Mouse (Mus musculus): ENCODE measurements around the gene Zfp800.

Zfp800 gene

GRCm38 (mm10) chr6:28396051-28396852 lies 1.6 kb downstream of the Zfp800 start:
- no peak for DNase-seq

DNA sequence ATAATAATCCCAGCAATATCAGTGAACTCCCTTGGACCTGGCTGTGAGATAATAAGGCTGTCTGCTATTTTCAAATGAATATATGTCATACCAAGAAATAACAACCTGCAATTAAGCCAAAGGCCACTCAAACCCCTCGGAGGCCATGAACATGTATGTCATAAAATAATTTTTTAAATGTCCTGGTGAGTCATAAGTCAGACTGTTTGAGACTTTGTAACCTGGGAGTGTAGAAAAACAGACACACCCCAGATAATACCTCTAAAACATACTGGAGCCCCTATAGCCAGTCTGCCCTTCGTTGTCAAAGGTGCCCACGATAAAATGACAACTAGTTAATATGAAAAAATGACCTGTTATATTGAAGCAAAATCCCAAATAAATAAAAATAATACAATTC lies 8.8 kb downstream of the Zfp800 start:
- no peak for DNase-seq

DNA sequence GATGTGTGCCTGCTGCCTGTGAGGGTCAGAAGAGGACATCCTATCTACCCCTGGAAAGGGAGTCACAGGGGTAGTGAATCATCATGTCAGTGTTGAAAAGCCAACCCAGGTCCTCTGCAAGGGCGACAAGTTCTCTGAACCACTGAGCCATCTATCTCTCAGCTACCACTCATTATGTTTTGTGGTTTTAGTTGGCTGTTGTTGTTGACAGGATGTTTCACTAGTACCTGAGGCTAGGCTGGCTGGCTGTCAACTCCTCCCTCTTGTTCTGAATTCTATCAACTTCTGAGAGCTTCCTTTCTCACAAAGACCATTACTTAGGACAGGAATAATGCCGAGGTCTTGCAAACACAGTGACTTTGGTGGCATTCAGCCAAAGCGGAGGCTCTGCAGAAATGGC lies 12.6 kb downstream of the Zfp800 start:
- DNase-seq, result no peak

DNA sequence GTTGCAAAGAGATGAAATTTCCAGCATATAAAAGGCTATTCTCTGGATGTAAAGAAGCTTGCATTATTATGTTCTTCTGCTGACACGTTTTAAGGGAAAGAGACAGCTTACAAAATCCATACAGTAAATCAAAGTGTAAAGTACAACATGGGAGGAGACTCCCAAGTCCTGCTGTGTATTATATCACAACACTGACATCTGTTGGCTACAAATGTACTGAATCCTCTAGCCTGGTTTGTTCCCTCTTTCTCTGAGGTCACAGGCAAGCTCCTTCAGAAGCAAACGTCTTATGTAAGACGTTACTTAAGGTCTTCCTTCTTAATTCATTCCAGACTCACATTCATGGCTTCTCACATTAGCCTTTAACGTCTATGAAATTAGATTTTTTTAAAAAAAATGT lies 15.8 kb downstream of the Zfp800 start:
- no peak for DNase-seq

DNA sequence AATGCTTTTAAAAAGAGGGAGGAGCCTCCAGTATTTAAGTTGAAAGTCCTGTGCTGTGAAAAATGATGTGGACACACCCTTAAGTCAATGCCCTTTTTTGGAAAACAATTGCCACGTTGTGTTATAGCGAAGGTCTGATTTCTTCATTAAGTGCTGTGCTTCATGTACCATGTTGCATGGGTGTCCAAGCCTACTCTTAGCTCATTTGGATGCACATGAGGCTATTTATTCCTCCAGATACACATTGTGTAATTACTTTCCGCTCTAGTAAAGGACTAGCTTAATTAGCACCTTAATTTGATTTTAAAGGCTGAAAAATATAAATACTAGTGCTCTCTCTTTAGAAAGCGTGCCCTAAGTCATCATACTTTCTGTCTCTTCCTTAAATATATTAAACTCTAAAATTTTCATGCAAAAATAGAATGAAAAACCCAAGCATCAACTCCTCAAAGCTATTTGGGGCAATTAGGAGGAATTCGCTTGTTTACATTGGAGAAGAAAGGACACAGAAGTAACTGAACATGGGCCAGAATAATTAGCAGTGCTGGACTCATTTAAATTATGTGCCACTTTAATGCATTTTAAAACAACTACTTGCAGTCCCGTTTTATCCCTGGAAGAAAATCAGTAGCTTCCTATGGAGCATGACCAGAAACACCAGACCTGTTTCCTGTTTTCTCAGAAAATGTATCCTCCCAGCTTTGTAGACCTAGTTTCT lies 27.7 kb downstream of the Zfp800 start:
- DNase-seq, result no peak

GRCm38 (mm10) chr6:28367575-28367974 lies 30.2 kb downstream of the Zfp800 start:
- no peak for DNase-seq

- no peak for DNase-seq
Observed at GRCm38 (mm10) chr6:28351066-28351465, 46.7 kb downstream of the Zfp800 start.

GRCm38 (mm10) chr6:28345677-28346076 lies 52.1 kb downstream of the Zfp800 start:
- DNase-seq, result no peak

DNA sequence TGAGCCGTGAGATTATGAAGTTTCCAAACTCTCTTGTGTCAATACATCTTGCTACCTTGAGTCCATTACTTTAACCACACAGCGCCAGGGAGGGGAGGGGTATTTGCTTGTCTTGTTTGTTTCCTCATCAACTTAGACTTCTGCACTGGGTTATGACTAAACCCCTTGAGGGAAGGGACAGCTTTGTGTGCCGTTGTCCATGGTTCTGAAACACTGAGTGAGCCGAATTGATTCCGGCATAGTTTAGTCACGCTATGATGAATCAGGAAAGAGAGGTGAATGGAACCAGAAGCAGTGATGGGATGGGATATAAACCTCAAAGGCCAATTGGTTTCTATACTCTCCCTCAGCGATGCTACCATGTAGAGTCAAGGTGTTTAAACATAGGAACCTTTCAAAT lies 52.6 kb downstream of the Zfp800 start:
- DNase-seq, result no peak

GRCm38 (mm10) chr6:28342863-28343262 lies 54.9 kb downstream of the Zfp800 start:
- no peak for DNase-seq

GRCm38 (mm10) chr6:28341174-28341573 lies 56.6 kb downstream of the Zfp800 start:
- no peak for DNase-seq

DNA sequence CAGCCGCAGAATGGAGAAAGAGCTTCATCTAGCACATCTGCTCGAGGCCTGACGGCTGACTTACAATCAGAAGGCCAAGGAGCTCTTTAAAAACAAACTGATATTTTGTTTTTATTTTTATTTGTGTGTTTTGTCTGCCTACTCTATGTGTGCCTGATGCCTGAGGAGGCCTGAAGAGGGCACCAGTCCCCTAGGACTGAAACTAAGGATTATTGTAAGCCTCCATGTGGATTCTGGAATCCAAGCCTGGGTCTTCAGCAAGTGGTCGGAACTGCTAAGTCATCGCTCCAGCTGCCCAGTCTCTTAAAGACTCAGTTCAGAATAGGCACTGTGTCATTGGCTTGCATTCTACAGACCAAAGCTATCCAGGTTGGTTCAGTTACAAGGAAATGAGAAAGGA lies 58.4 kb downstream of the Zfp800 start:
- DNase-seq, result no peak

GRCm38 (mm10) chr6:28333696-28334095 lies 64.1 kb downstream of the Zfp800 start:
- DNase-seq, result no peak

GRCm38 (mm10) chr6:28332546-28332945 lies 65.3 kb downstream of the Zfp800 start:
- DNase-seq, result no peak

DNA sequence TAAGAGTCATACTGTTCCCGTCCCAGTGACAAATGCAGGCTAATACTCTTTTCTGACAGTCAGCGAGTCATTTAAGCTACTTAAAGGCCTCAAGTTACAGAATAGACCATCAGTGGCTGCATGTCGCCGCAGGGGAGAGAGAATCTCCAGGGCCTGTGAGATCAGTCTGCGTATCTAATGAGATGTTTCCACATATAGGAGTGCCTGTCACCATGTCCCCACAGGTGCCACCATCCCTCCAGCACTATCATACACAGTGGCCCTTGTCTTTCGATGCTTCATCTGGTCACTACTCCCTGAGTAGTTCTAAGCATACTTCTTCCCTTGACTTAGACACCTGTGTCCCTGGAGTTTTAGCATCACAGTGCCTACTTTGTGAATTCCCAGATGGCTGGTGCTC lies 68.0 kb downstream of the Zfp800 start:
- no peak for DNase-seq

GRCm38 (mm10) chr6:28329002-28329596 lies 68.7 kb downstream of the Zfp800 start:
- DNase-seq, result no peak

DNA sequence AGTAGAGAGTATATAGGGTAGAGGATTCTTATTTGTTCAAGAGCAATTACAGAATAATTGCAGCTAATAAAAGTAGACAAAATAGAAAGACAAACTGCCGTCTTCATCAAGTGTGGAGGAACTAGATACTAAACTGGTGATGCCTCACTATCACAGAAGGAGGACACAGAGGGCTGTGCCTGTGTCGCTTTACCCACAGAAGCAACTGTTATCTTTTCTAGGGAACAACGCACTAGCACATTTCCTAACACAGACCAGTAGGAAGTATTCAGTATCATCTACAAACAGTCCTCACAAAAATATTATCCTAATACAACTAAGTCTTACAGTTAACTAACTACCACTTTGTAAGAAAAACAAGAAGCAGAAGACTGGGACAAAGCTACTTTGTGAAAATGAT lies 71.1 kb downstream of the Zfp800 start:
- DNase-seq, result no peak

GRCm38 (mm10) chr6:28322399-28322798 lies 75.4 kb downstream of the Zfp800 start:
- no peak for DNase-seq

GRCm38 (mm10) chr6:28319648-28320270 lies 78.0 kb downstream of the Zfp800 start:
- DNase-seq, result no peak

DNA sequence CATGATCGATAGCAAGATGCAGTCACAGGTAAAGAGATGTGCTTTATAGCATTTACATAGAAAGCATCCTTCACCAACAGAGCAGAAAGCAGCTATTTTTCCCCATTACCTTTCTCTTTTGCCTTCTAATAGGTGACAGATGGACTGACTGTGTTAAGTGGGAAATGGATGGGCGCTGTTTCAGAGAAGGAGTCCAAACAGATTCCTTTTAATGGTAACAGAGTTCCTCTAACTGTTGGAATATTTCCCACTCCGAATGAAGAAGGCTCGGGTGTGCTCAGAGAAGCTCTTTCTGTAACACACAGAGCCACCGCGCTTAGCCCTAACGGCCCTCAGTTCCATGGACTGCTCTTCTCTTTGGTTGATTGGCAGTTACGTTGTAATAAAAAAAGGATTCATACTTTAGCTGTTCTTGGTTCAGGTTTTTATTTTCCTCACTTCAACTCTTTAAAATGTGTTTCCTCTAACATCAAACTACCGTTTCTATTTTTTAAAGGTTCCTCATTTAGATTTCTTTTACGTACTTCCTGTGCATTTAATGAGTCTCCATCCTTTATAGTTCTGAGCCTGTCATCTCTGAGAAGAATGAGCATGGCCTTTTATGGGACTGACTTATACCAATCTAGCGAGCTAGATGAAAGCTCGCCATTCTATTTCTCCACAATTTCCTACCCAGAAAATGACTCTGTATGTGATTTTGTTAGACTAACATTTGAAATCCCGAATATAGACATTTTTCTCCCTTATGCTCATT lies 78.8 kb downstream of the Zfp800 start:
- DNase-seq, result no peak

GRCm38 (mm10) chr6:28315208-28315607 lies 82.6 kb downstream of the Zfp800 start:
- no peak for DNase-seq

GRCm38 (mm10) chr6:28312067-28312466 lies 85.7 kb downstream of the Zfp800 start:
- no peak for DNase-seq

DNA sequence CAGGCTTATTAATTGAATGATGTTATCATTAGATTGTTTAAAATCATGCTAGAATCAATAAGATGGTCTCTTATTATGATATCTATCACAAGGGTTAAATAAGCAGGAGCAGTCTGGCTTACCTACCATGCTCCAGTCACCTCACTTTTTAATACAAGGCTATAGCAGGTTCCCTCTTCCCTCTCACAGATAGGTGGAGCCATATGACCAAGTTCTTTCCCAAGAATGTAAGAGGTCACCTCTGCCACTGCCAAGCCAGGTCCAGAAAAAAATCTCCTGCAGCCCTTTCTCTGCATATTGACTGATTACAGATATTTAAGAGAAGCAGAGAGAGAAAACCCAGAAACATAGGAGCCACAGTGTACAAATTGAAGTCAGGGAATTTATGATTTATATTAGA lies 88.1 kb downstream of the Zfp800 start:
- no peak for DNase-seq

Measured in lung, postnatal 14 days (tissue).